Mouse (Mus musculus) layer of hippocampus, postnatal 25 days (tissue): ENCODE measurements around the gene Twnk. TPM values are rescaled to one million over a fixed set of nuclear protein-coding genes. Genes with fewer than 3 reads are reported as not detected.
A peak's percentile ranks its signal among the peaks of the same experiment; 100 is the strongest.

Experiments
- DNase-seq, 2 experiments: peaks; one replicate each; pipeline ENCODE4 v3.0.0; 2022; ENCODE audit warnings: mixed read lengths in 2 of 2, low spot score in 1 of 2; ENCODE audit errors: extremely low spot score in 1 of 2
- total RNA-seq, 2 experiments: library from RNA; stranded (reverse); gene quantifications; 2 replicates each; pipeline ENCODE4 v1.2.3; 2021

Gene Twnk
- total RNA-seq, 2 experiments from 2014 or later, result 15.4 to 15.5 TPM

- DNase-seq, result peak; percentile 84 to 91
Measured at GRCm38 (mm10) chr19:45047417-45047934, 42.0 kb downstream of the Twnk start, which contains the start of gene Sfxn3. TSS of gene Sfxn3 (plus strand) at chr19:45047503.

- DNase-seq, result peak; percentile 51 to 55
Measured at GRCm38 (mm10) chr19:45047935-45048643, 42.6 kb downstream of the Twnk start.

GRCm38 (mm10) chr19:45048644-45049365 lies 43.3 kb downstream of the Twnk start:
- DNase-seq, result no peak

GRCm38 (mm10) chr19:45049523-45049922 lies 44.1 kb downstream of the Twnk start:
- DNase-seq, result no peak

GRCm38 (mm10) chr19:45053451-45053850 lies 48.0 kb downstream of the Twnk start:
- DNase-seq, result peak in 1 of 2 experiments; percentile 7

GRCm38 (mm10) chr19:45054892-45055690 lies 49.6 kb downstream of the Twnk start:
- peak in 1 of 2 experiments; percentile 10 for DNase-seq

GRCm38 (mm10) chr19:45056364-45056763 lies 50.9 kb downstream of the Twnk start:
- peak in 1 of 2 experiments; percentile 11 for DNase-seq

- DNase-seq, result no peak
Measured at GRCm38 (mm10) chr19:45056908-45057698, 51.6 kb downstream of the Twnk start.

- DNase-seq, result no peak
Measured at GRCm38 (mm10) chr19:45057724-45058112, 52.3 kb downstream of the Twnk start.

- DNase-seq, result peak; percentile 72 to 77
Measured at GRCm38 (mm10) chr19:45058113-45058839, 52.8 kb downstream of the Twnk start.

GRCm38 (mm10) chr19:45058841-45059240 lies 53.4 kb downstream of the Twnk start:
- DNase-seq, result no peak

Other genes with a start within 250 kb of the Twnk start
- under 1 TPM; 0.30 to 0.52 TPM for gene Pax2, start 249.6 kb upstream of the Twnk start, total RNA-seq
- 10 to 100 TPM; 31.8 to 39.3 TPM for gene Slf2, start 74.5 kb upstream of the Twnk start, total RNA-seq
- gene Sema4g, start 16.6 kb upstream of the Twnk start, total RNA-seq, result 10 to 100 TPM; 24.8 to 29.1 TPM
- 10 to 100 TPM; 43.8 to 45.0 TPM for gene Mrpl43, start 779 bp downstream of the Twnk start, total RNA-seq
- gene Lzts2, start 8.8 kb downstream of the Twnk start, total RNA-seq, result 10 to 100 TPM; 27.3 to 29.3 TPM
- gene Pdzd7, start 40.1 kb downstream of the Twnk start, total RNA-seq, result 1 to 10 TPM; 1.8 to 2.9 TPM
- gene Sfxn3, start 41.8 kb downstream of the Twnk start, total RNA-seq, result 100 to 1,000 TPM in 1 of 2 experiments, 10 to 100 TPM in 1; 89.0 to 105 TPM
- 1 to 10 TPM; 1.2 to 1.7 TPM for gene Kazald1, start 69.6 kb downstream of the Twnk start, total RNA-seq
- not detected for gene Tlx1, start 145.0 kb downstream of the Twnk start, total RNA-seq
- gene Lbx1, start 230.1 kb downstream of the Twnk start, total RNA-seq, result not detected